Mouse (Mus musculus) spleen, adult 2 months (tissue): ENCODE data around the gene Rnaseh2a.

Source experiments
- CTCF ChIP-seq: fragments of 200-500 bp; IDR thresholded peaks from 2 replicates; pipeline ENCODE4 v1.5.1; 2011; ENCODE audit warnings: mild to moderate bottlenecking, inconsistent platforms; ENCODE audit not compliant: insufficient read depth, insufficient read length, insufficient replicate concordance; ENCODE audit errors: extremely low read depth
- POLR2A ChIP-seq: fragments of 200-500 bp; IDR thresholded peaks from 2 replicates; pipeline ENCODE4 v1.6.1; 2011; ENCODE audit warnings: low read depth, low read length, inconsistent platforms

- TF ChIP-seq POLR2A (no peak), CTCF (no peak)
These were observed 17.8 kb upstream of the Rnaseh2a start for GRCm38 (mm10) chr8:84987388-84987787.
